Mouse (Mus musculus) CD4-positive, CD25-positive, alpha-beta regulatory T cell, adult 4 months (primary cell): ENCODE data around the gene Mmp9. TPM values are rescaled to one million over a fixed set of nuclear protein-coding genes. Genes with fewer than 3 reads are reported as not detected.
A peak's percentile ranks its signal among the peaks of the same experiment; 100 is the strongest.

Experiments
- ATAC-seq: one replicate; pipeline ENCODE4 v1.8.0; 2017
- polyA plus RNA-seq, 2 experiments: library from polyadenylated mRNA; unstranded; fragments of 100-300 nt; shearing (Covaris generic); gene quantifications; one replicate each; pipeline ENCODE4 v1.2.1; 2017

Mmp9 gene
- polyA plus RNA-seq, 2 experiments from 2014 or later: 2.0 to 4.1 TPM

- ATAC-seq: no peak
Observed at GRCm38 (mm10) chr2:164956195-164956594, 15.6 kb downstream of the Mmp9 start.

- ATAC-seq: no peak
Observed at GRCm38 (mm10) chr2:164957548-164958315, 17.2 kb downstream of the Mmp9 start.

GRCm38 (mm10) chr2:164960716-164961441, 20.3 kb downstream of the Mmp9 start, which contains the start of gene Slc12a5:
Gene Slc12a5 (plus strand): TSS chr2:164960802.
- no peak for ATAC-seq

GRCm38 (mm10) chr2:164961506-164962182, 21.1 kb downstream of the Mmp9 start:
- peak; percentile 58 for ATAC-seq

GRCm38 (mm10) chr2:164962183-164962580, 21.6 kb downstream of the Mmp9 start:
- no peak for ATAC-seq

GRCm38 (mm10) chr2:164964242-164964894, 23.8 kb downstream of the Mmp9 start:
- ATAC-seq: no peak

- no peak for ATAC-seq
Observed at GRCm38 (mm10) chr2:164964981-164965380, 24.4 kb downstream of the Mmp9 start.

GRCm38 (mm10) chr2:164966381-164966780, 25.8 kb downstream of the Mmp9 start:
- ATAC-seq: no peak

- ATAC-seq: no peak
Observed at GRCm38 (mm10) chr2:164967193-164967592, 26.6 kb downstream of the Mmp9 start.

- no peak for ATAC-seq
Observed at GRCm38 (mm10) chr2:164967761-164968440, 27.3 kb downstream of the Mmp9 start.

- no peak for ATAC-seq
Observed at GRCm38 (mm10) chr2:164968451-164968851, 27.9 kb downstream of the Mmp9 start.

- ATAC-seq: no peak
Observed at GRCm38 (mm10) chr2:164969348-164969781, 28.8 kb downstream of the Mmp9 start.

- no peak for ATAC-seq
Observed at GRCm38 (mm10) chr2:164970631-164971196, 30.1 kb downstream of the Mmp9 start.

GRCm38 (mm10) chr2:164972646-164973045, 32.1 kb downstream of the Mmp9 start:
- ATAC-seq: no peak

- no peak for ATAC-seq
Observed at GRCm38 (mm10) chr2:164975611-164976010, 35.0 kb downstream of the Mmp9 start.

- ATAC-seq: no peak
Observed at GRCm38 (mm10) chr2:164979749-164980148, 39.2 kb downstream of the Mmp9 start.

- no peak for ATAC-seq
Observed at GRCm38 (mm10) chr2:164985962-164986361, 45.4 kb downstream of the Mmp9 start.

GRCm38 (mm10) chr2:164986371-164987027, 45.9 kb downstream of the Mmp9 start:
- no peak for ATAC-seq

GRCm38 (mm10) chr2:164988777-164989176, 48.2 kb downstream of the Mmp9 start:
- no peak for ATAC-seq

- no peak for ATAC-seq
Observed at GRCm38 (mm10) chr2:164991111-164991510, 50.5 kb downstream of the Mmp9 start.

GRCm38 (mm10) chr2:164991808-164992207, 51.2 kb downstream of the Mmp9 start:
- ATAC-seq: no peak
